Mouse (Mus musculus) heart, embryonic 15.5 days (tissue): ENCODE measurements around the gene BC025920. TPM values are rescaled to one million over a fixed set of nuclear protein-coding genes. Genes with fewer than 3 reads are reported as not detected.

Experiments
- ATAC-seq: fragments of 200-750 bp; cut with Nextera tagmentation; replicated peaks from 2 replicates; pipeline ENCODE4 v1.8.0; 2017; ENCODE audit warnings: low read depth, moderate TSS enrichment; ENCODE audit not compliant: insufficient number of reproducible peaks, insufficient read depth, low FRiP score
- H3K27ac ChIP-seq: fragments of 300-500 bp; sonication (generic); 2 replicates; pipeline ENCODE4 v1.5.1; 2015; ENCODE audit warnings: mild to moderate bottlenecking, inconsistent platforms
- H3K27me3 ChIP-seq: fragments of 300-500 bp; sonication (generic); 2 replicates; pipeline ENCODE4 v1.6.1; 2015; ENCODE audit warnings: inconsistent platforms
- H3K36me3 ChIP-seq: fragments of 300-500 bp; sonication (generic); 2 replicates; pipeline ENCODE4 v1.6.1; 2015; ENCODE audit warnings: mild to moderate bottlenecking, inconsistent platforms
- H3K4me1 ChIP-seq: fragments of 300-500 bp; sonication (generic); replicated peaks from 2 replicates; pipeline ENCODE4 v1.6.1; 2015; ENCODE audit warnings: inconsistent platforms
- H3K4me2 ChIP-seq: fragments of 300-500 bp; sonication (generic); 2 replicates; pipeline ENCODE4 v1.6.1; 2015; ENCODE audit warnings: inconsistent platforms, mild to moderate bottlenecking, moderate library complexity
- H3K4me3 ChIP-seq: fragments of 300-500 bp; sonication (generic); 2 replicates; pipeline ENCODE4 v1.5.1; 2015; ENCODE audit warnings: mild to moderate bottlenecking, inconsistent platforms
- H3K9ac ChIP-seq: fragments of 300-500 bp; sonication (generic); 2 replicates; pipeline ENCODE4 v1.6.1; 2015; ENCODE audit warnings: mild to moderate bottlenecking, inconsistent platforms
- H3K9me3 ChIP-seq: fragments of 300-500 bp; sonication (generic); replicated peaks from 2 replicates; pipeline ENCODE4 v1.6.1; 2016; ENCODE audit warnings: inconsistent platforms
- WGBS: fragments of 180-500 bp; shearing (Covaris S2); methylation state at CpG from one replicate; pipeline ENCODE4 v1.1.7; 2015; ENCODE audit warnings: mixed read lengths; 5-methylcytosine and 5-hydroxymethylcytosine counted together
- polyA plus RNA-seq: library from polyadenylated mRNA; unstranded; fragments of >200 nt; fragmentation: Nextera tagmentation; extraction: Ambion mirVana; gene quantifications from 2 replicates; pipeline ENCODE4 v1.2.1, GENCODE M21; 2015

BC025920 gene
- polyA plus RNA-seq, 1 experiment from 2014 or later, result 0.72 TPM

DNA sequence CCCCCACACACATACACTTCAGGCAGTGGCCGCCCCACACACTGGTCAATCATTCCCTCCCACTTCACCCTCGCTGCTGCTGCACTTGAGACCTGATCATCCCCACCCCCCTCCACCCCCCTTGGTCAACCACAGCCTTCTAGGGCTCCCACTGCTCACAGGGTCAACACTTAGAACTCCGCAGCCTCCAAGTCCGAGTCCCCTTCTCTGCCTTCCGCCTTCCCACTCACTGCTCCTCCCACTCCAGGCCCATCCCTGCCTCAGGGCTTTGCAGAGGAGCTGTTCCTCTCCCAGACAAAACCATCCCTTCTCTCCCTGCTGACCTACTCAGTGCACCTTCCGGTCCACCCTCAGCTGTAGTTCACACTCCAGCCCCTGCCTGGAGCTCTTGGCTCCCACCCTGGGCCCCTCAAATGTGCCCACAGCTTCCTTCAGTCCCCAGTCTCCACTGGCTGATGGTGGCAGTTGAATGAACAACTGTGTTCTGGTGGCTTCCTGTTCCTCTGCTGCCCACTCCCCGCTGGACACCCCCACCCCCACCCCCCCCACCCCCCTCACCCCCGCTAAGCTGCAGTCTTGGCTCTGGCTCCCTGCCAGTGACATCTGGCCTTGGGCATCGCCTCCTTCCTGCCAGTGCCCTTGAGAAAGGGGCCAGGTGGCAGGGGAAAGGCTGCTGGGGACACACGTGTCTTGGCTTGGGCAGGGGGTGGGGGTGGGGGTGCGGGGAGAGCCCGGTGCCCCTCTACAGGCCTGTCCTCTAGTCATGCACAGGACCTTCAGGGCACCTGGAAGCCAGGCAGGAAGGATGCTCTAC lies 8.7 kb upstream of the BC025920 start:
- 8% methylated on average over 12 of the region's 12 CpGs for WGBS
- peak; percentile 28 for ATAC-seq
- Histone ChIP-seq H3K4me2 (peak overlapping the region; percentile 67), H3K4me3 (peak overlapping the region; percentile 38), H3K36me3 (no peaks in the 10 kb centered on the region), H3K27me3 (peaks cover 16% of the 10 kb centered on the region), H3K9me3 (no peaks in the 10 kb centered on the region), H3K27ac (peak overlapping the region; percentile 81), H3K4me1 (peaks cover 46% of the 10 kb centered on the region), H3K9ac (peak overlapping the region; percentile 50)

DNA sequence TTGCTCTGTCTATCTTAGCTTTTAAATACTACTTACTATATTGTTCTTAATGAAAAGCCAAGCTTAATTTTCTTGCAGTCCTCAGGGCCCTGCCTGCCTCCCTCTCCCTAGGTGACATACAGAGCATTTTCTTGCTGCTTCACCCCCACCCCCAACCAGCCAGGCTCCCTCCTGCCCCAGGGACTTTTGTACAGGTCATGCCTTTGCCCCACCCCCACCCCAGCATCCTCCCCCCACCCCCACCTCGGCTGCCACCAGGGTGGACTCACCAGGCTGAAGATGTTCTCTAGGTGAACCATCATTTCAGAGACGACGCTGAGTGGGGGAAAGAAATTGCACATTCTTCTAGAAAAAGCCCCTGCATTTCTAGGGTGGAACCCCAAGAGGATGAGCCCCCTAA lies 7.7 kb upstream of the BC025920 start:
- Histone ChIP-seq H3K9me3 (no peaks in the 10 kb centered on the region), H3K4me1 (peaks cover 53% of the 10 kb centered on the region), H3K27me3 (peaks cover 16% of the 10 kb centered on the region), H3K36me3 (no peaks in the 10 kb centered on the region), H3K9ac (no peak overlapping the region), H3K27ac (no peak overlapping the region), H3K4me2 (no peak overlapping the region), H3K4me3 (no peak overlapping the region)
- no peak for ATAC-seq
- 51% methylated on average over 3 of the region's 3 CpGs for WGBS

DNA sequence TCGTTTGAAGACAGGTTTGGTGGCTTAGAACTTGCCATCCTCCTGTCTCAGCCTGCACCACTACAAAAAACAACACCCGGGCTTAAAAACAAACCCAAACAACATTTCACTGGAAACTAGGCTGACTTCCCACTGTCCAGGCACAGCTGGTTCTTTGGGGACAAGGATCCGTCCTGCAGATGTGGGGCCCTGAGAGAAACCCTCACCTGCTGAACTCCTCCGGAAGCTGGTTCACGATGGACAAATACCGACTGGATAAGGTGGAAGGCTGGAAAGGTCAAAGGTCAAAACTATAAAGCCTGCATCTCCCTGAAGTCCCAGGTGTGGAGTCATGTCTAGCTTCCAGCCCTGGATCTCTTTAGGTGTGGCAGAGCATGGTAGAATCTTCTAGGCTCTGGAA lies 7.2 kb upstream of the BC025920 start:
- 55% methylated on average over 6 of the region's 6 CpGs for WGBS

DNA sequence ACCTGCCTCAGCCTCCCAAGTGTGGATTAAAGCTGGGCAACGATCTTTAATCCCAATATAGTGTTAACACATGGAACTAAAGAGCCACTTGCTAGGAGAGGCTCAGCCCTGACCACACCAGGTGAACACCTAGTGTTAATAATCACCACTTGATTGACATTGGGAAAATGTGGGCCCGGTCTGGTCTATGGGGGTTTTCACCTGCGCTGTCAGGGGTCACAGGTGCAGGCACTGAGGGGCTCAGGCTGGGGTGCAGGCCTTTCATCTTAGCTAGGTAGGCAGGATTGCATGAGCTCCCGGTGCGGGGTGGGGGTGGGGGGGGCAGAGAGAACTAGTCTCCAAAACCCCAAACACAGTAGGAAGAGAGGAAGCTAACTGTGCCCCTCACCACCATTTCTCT lies 6.4 kb upstream of the BC025920 start:
- Histone ChIP-seq H3K9ac (no peak overlapping the region), H3K9me3 (no peaks in the 10 kb centered on the region), H3K4me3 (no peak overlapping the region), H3K4me1 (peaks cover 54% of the 10 kb centered on the region), H3K27ac (no peak overlapping the region; the same call in 1 of the 2 replicates), H3K4me2 (no peak overlapping the region), H3K36me3 (no peaks in the 10 kb centered on the region), H3K27me3 (peaks cover 9% of the 10 kb centered on the region)
- 79% methylated on average over 5 of the region's 5 CpGs for WGBS
- no peak for ATAC-seq

More for the DNA sequence above, 7.2 kb upstream of the BC025920 start:
- Histone ChIP-seq H3K9ac (no peak overlapping the region), H3K4me2 (no peak overlapping the region), H3K4me3 (no peak overlapping the region), H3K4me1 (peaks cover 53% of the 10 kb centered on the region), H3K27ac (no peak overlapping the region), H3K9me3 (no peaks in the 10 kb centered on the region), H3K36me3 (no peaks in the 10 kb centered on the region), H3K27me3 (peaks cover 15% of the 10 kb centered on the region)
- no peak for ATAC-seq

DNA sequence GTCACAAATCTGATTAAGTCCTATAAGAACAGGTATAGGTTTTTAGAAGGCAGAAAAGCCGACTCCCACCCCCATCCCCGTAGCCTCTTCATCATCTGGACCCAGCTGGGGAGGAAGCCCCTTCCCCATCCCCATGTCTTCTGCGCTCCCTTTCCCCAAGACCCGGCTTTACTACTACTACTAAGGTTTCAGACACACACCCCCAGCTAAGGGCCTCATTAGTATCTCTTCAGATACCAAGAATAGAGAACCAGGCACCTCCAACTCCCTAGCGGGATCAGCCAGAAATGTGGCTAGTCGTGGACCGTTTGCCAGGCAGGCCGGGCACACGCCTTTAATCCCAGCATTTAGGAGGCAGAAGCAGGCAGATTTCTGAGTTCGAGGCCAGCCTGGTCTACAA lies 6.0 kb upstream of the BC025920 start:
- H3K27ac ChIP-seq, result peak overlapping the region; percentile 76

DNA sequence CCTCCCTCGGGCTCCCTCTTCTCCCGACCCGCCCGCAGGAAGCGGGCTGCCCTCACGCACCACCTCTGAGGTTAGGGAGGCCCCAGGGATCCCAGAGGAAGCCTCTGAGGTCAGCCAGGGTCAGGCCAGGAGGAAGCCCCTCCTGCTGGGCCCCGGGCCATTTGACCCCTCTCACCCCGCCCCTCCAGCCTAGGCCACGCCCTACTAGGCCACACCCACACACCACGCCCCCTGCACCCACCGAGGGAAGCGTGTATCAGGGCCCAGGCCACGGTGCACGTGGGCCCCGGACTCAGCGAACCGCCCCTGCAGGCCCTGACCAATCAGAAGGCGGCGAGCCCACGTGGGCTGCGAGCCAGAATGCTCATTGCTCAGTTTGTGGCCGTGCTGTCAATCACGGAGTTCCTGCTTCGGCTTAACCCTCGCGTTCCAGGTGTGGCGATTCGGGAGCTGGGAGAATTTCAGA lies 5.3 kb upstream of the BC025920 start, which contains the start of gene Tle6:
TSS of gene Tle6 (minus strand) at position 336 of the 466 bp plus-strand sequence.
- peaks cover 58% of the 10 kb centered on the region for H3K4me1 ChIP-seq
- WGBS, result under 1% methylated on average over 28 of the region's 28 CpGs
- peak within 1 kb of the TSS; percentile 33; the same call in 1 of the 2 replicates for H3K9ac ChIP-seq
- no peaks in the 10 kb centered on the region for H3K9me3 ChIP-seq
- peak within 1 kb of the TSS; percentile 76 for H3K27ac ChIP-seq
- ATAC-seq, result peak; percentile 85
- H3K4me3 ChIP-seq, result peak within 1 kb of the TSS; percentile 45
- H3K36me3 ChIP-seq, result no peaks in the 10 kb centered on the region
- H3K27me3 ChIP-seq, result no peaks in the 10 kb centered on the region
- peak within 1 kb of the TSS; percentile 74 for H3K4me2 ChIP-seq

More for the DNA sequence above, 6.0 kb upstream of the BC025920 start:
- no peak overlapping the region for H3K4me3 ChIP-seq
- no peak overlapping the region for H3K9ac ChIP-seq
- H3K4me1 ChIP-seq, result peaks cover 57% of the 10 kb centered on the region
- H3K9me3 ChIP-seq, result no peaks in the 10 kb centered on the region
- ATAC-seq, result no peak
- H3K36me3 ChIP-seq, result no peaks in the 10 kb centered on the region
- H3K4me2 ChIP-seq, result peak overlapping the region; percentile 74
- H3K27me3 ChIP-seq, result peaks cover 6% of the 10 kb centered on the region
- 45% methylated on average over 10 of the region's 10 CpGs for WGBS

DNA sequence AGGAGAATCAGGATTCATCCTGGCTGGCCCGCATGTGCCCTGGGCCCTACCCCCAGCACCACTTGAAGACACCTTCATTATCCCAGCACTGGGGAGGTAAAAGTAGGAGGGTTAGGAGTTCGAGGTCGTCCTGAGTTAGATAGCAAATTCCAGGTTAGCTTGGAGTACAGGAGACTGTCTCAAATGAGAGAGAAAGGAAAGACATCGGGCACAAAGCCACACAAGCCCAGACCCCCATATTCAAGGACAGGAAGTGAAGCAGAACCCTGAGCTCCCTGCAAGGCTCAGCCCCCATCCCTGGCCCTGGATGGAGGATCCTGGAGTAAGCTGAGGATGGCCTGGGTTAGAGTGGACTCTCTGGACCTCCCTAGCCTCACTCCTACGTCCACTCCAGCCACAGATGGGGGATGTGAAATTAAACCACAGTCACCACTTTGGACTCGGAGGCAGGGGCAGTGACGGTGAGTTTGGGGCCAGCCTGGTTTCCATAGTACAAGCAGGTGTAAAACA lies 4.6 kb upstream of the BC025920 start:
- no peaks in the 10 kb centered on the region for H3K27me3 ChIP-seq
- H3K4me1 ChIP-seq, result peaks cover 54% of the 10 kb centered on the region
- H3K27ac ChIP-seq, result peak overlapping the region; percentile 32; the same call in 1 of the 2 replicates
- peak overlapping the region; percentile 45 for H3K4me3 ChIP-seq
- H3K4me2 ChIP-seq, result peak overlapping the region; percentile 74
- 0 out of 2 replicates have a peak overlapping the region, but pooled peaks have one; percentile 5 for H3K9ac ChIP-seq
- WGBS, result 31% methylated on average over 7 of the region's 7 CpGs
- H3K36me3 ChIP-seq, result no peaks in the 10 kb centered on the region
- no peak for ATAC-seq
- H3K9me3 ChIP-seq, result no peaks in the 10 kb centered on the region

DNA sequence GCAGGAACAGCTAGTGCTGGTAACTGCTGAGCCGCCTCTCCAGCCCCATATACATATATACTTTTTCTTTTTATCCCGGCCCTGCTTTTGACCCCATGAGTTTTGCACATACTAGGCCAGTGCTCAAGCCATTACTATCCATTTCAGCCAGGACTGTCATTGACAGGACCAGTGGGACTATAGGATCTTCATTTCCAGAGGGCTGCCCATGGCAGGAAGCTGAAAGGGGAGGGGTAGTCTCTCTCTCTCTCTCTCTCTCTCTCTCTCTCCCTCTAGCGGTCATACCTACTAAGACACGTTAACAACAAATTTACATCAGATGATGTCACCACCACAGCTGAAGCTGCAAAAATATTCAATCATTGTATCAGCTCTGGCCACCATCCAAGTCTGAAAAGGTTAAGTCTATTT lies 3.3 kb upstream of the BC025920 start:
- Histone ChIP-seq H3K4me3 (no peak overlapping the region), H3K9ac (no peak overlapping the region), H3K27me3 (no peaks in the 10 kb centered on the region), H3K9me3 (no peaks in the 10 kb centered on the region), H3K4me1 (peaks cover 45% of the 10 kb centered on the region), H3K36me3 (no peaks in the 10 kb centered on the region), H3K4me2 (no peak overlapping the region), H3K27ac (peak overlapping the region; percentile 21; the same call in 1 of the 2 replicates)
- WGBS, result 29% methylated on average over 4 of the region's 4 CpGs
- no peak for ATAC-seq

DNA sequence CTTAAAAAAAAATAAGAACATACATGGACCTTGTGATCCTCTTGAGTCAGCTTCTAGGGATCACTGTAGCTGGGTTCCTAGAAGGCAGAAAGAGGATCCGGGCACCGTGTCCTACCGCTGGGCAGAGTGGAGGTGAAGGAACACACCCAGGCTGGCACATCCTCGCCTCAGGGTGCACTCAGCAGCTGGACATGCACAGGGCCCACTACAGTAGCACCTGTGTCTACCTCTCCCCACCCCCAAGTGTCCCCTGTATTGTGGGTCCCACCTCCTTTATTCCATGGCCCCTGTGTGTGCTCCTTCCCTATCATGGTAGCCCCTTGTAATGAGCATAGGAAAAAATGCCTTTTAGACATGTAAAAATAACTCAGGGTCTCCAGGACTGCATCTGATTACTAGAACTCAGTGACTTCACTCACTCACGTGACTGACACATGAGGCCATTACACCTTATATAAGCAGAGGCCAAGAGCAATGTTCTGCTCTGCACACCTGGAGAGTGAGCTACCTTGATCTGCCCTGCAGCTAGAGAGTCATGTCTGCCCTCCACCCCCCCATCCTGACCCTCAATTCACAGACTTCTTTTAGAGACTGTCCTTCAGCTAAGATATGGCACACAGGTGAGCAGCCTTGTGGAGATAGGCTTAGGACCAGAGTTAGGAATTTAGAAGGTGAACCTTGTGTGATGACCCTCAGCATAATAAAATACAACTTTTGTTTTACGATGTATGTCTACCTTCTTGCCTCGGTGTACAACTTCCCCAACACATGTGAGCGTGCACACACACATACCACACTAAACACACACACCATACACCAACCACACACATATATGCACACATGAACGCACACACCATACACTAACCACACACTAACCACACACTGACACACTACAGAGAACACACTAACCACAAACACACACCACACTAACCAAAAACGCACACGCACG lies 1.8 kb upstream of the BC025920 start:
- Histone ChIP-seq H3K9me3 (no peaks in the 10 kb centered on the region), H3K4me2 (peak overlapping the region; percentile 67), H3K36me3 (no peaks in the 10 kb centered on the region), H3K4me3 (peak overlapping the region; percentile 58), H3K9ac (peak overlapping the region; percentile 27; the same call in 1 of the 2 replicates), H3K4me1 (peaks cover 42% of the 10 kb centered on the region), H3K27ac (peak overlapping the region; percentile 93), H3K27me3 (no peaks in the 10 kb centered on the region)
- 70% methylated on average over 12 of the region's 12 CpGs for WGBS
- no peak for ATAC-seq

DNA sequence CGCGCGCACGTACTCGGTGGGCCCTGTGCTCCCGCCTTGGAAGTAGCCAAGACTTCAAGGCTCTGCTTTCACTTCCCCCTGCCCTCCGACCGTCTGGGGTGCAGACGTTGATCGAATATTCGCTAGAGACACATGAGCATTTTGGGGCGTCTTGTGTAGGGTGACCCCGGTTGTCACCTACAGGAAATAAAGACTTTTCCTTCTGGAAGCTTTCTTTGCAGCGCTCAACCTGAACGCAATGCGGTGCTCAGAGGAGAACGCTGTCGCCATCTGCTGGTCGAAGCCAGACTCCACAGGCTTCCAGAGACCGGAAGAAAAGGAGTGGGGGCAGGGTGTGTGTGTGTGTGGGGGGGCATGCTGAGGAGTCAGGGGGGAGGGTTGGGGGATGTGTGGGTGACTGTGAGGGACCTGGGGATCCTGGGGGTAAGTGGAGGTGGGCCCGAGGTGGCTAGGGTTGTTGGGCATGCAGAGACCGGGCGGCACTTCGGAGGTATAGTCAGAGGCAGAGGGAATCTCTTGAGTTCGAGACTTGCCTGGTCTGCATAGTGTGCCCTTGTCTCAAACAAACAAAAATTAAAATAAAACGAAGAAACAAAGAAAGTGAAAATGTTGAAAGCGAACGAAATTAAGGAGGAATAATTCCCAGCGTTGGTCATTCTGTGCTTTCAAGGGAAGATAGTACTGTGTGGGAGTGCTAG lies 953 bp upstream of the BC025920 start:
- Histone ChIP-seq H3K36me3 (no peaks in the 10 kb centered on the region), H3K9me3 (no peaks in the 10 kb centered on the region), H3K27me3 (no peaks in the 10 kb centered on the region), H3K27ac (peak overlapping the region; percentile 93), H3K4me3 (peak overlapping the region; percentile 58), H3K4me2 (peak overlapping the region; percentile 67), H3K9ac (peak overlapping the region; percentile 39; the same call in 1 of the 2 replicates), H3K4me1 (peaks cover 39% of the 10 kb centered on the region)
- 18% methylated on average over 29 of the region's 29 CpGs for WGBS
- ATAC-seq, result peak; percentile 20; the same call in 1 of the 2 replicates
